Comparison of ENCODE assay signal across 8 mouse cellular contexts in genomic region chr7:34389277-34390085, GRCm38 (mm10). TPM values are rescaled to one million over a fixed set of nuclear protein-coding genes. Genes with fewer than 3 reads are reported as not detected.
A peak's percentile ranks its signal among the peaks of the same experiment; 100 is the strongest.
DNase-seq lines count a peak whose midpoint lies in the region; ATAC-seq and TF ChIP-seq lines count a peak whose summit lies in the region.

No protein-coding gene starts in this region.

- peak overlapping the region; percentile 89 for H3K27ac ChIP-seq in bone marrow macrophage, adult 2 months (ENCODE audit: insufficient read depth, low read depth, low read length)
- H3K27ac ChIP-seq in embryonic facial prominence, embryonic 15.5 days (replicated peaks) = peak overlapping the region; percentile 100
- H3K27ac ChIP-seq in limb, embryonic 13.5 days = peak overlapping the region; percentile 99
- H3K27ac ChIP-seq in midbrain, embryonic 15.5 days = peak overlapping the region; percentile 96

- no peaks in the 10 kb centered on the region for H3K36me3 ChIP-seq in embryonic facial prominence, embryonic 15.5 days
- no peaks in the 10 kb centered on the region for H3K36me3 ChIP-seq in limb, embryonic 13.5 days
- no peaks in the 10 kb centered on the region for H3K36me3 ChIP-seq in midbrain, embryonic 15.5 days (replicated peaks)

- WGBS in embryonic facial prominence, embryonic 15.5 days = under 1% methylated on average over 86 of the region's 100 CpGs
- WGBS in limb, embryonic 13.5 days = under 1% methylated on average over 85 of the region's 100 CpGs
- WGBS in midbrain, embryonic 15.5 days = under 1% methylated on average over 83 of the region's 100 CpGs

- TF ChIP-seq CTCF in bone marrow macrophage, adult 2 months (IDR thresholded peaks at IDR 0.05; ENCODE audit: low read depth, low read length) = no peak

- H3K9ac ChIP-seq in embryonic facial prominence, embryonic 15.5 days = peak overlapping the region; percentile 97
- peak overlapping the region; percentile 99 for H3K9ac ChIP-seq in limb, embryonic 13.5 days
- H3K9ac ChIP-seq in midbrain, embryonic 15.5 days = peak overlapping the region; percentile 83

- H3K4me1 ChIP-seq in bone marrow macrophage, adult 2 months (ENCODE audit: control insufficient read depth, insufficient read depth, low read length) = peaks cover 22% of the 10 kb centered on the region
- peaks cover 34% of the 10 kb centered on the region for H3K4me1 ChIP-seq in embryonic facial prominence, embryonic 15.5 days
- H3K4me1 ChIP-seq in limb, embryonic 13.5 days = peaks cover 36% of the 10 kb centered on the region
- peaks cover 40% of the 10 kb centered on the region for H3K4me1 ChIP-seq in midbrain, embryonic 15.5 days

- peak overlapping the region; percentile 75 for H3K4me2 ChIP-seq in embryonic facial prominence, embryonic 15.5 days (replicated peaks)
- H3K4me2 ChIP-seq in limb, embryonic 13.5 days (replicated peaks) = peak overlapping the region; percentile 93
- H3K4me2 ChIP-seq in midbrain, embryonic 15.5 days = peak overlapping the region; percentile 95

- no peaks in the 10 kb centered on the region for H3K27me3 ChIP-seq in embryonic facial prominence, embryonic 15.5 days
- no peaks in the 10 kb centered on the region for H3K27me3 ChIP-seq in limb, embryonic 13.5 days
- H3K27me3 ChIP-seq in midbrain, embryonic 15.5 days (replicated peaks) = no peaks in the 10 kb centered on the region

- TF ChIP-seq POLR2A in bone marrow macrophage, adult 2 months (IDR thresholded peaks at IDR 0.05; ENCODE audit: borderline replicate concordance, low read depth, low read length) = peak; percentile 94; the same call in 1 of the 2 replicates

- no peaks in the 10 kb centered on the region for H3K9me3 ChIP-seq in embryonic facial prominence, embryonic 15.5 days (replicated peaks)
- no peaks in the 10 kb centered on the region for H3K9me3 ChIP-seq in limb, embryonic 13.5 days
- H3K9me3 ChIP-seq in midbrain, embryonic 15.5 days = no peaks in the 10 kb centered on the region

- peak overlapping the region; percentile 85 for H3K4me3 ChIP-seq in bone marrow macrophage, adult 2 months (ENCODE audit: insufficient read depth, low read length)
- H3K4me3 ChIP-seq in embryonic facial prominence, embryonic 15.5 days (replicated peaks) = peak overlapping the region; percentile 90
- H3K4me3 ChIP-seq in limb, embryonic 13.5 days = peak overlapping the region; percentile 94
- peak overlapping the region; percentile 68 for H3K4me3 ChIP-seq in midbrain, embryonic 15.5 days

- peak; percentile 93 for DNase-seq in A20 (ENCODE audit: low read depth, low spot score)
- DNase-seq in heart, adult 9 months (ENCODE audit: low spot score in 2 of 2) = peak; percentile 94 to 95
- DNase-seq in kidney, adult 9 months = peak; percentile 93
- DNase-seq in spleen, adult 18-20 months = peak; percentile 84 to 93

- ATAC-seq in embryonic facial prominence, embryonic 15.5 days (ENCODE audit: insufficient number of reproducible peaks, low FRiP score, low TSS enrichment, low read depth) = peak; percentile 94
- peak; percentile 91 for ATAC-seq in limb, embryonic 13.5 days (ENCODE audit: low FRiP score, low read depth)
- ATAC-seq in midbrain, embryonic 15.5 days (replicated peaks) = peak; percentile 96

RNA-seq across cellular contexts. Expression of gene Lsm14a, which starts 3.6 kb away (rescaled TPM):
- 78.6 and 108 TPM in 2 replicates for polyA plus RNA-seq in bone marrow macrophage, adult 2 months (2012; ENCODE audit: insufficient read depth, insufficient read length, missing spikeins)
- polyA plus RNA-seq in embryonic facial prominence, embryonic 15.5 days (2015; fragmentation: Nextera tagmentation; extraction: Ambion mirVana) = 90.3 and 95.4 TPM in 2 replicates
- 97.6 and 105 TPM in 2 replicates for polyA plus RNA-seq in limb, embryonic 13.5 days (2015; fragmentation: Nextera tagmentation; extraction: Ambion mirVana)
- polyA plus RNA-seq in midbrain, embryonic 15.5 days (2015; fragmentation: Nextera tagmentation; extraction: Ambion mirVana) = 59.3 and 63.4 TPM in 2 replicates

Comparison
In these comparisons a context has a peak if more than half of its experiments do, and no peak if none do; other contexts are left out.
1. Peak in every context shown above with its lines: DNase-seq, ATAC-seq, H3K4me3 ChIP-seq and H3K27ac ChIP-seq.